Mouse (Mus musculus) cerebellum, adult 9-10 months (tissue): Measurements from ENCODE around the gene Pgls.

Source experiments
- DNase-seq: peaks from one replicate; pipeline ENCODE4 v3.0.0; 2022

The Pgls gene

DNA sequence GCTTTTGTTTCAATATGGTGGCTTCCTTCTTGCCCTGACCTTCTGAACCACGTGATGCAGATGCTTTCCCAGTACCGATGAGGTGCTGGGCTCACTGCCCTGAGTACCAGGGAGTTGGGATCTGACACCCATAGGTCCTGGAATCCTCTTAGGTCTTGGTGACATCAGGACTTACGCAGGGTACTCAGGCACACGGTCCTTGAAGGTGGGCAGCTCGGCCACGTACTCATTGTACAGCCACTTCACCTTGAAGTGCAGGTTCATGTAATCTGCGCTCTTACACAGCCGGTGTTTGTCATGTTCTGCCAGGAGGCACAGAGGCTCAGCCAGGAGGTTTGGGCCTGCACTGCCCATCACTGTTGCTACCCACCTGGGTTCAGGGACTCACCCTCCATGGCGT lies 53.5 kb downstream of the Pgls start:
- no peak for DNase-seq
